Mouse (Mus musculus) lung, embryonic 16.5 days (tissue): ENCODE measurements around the gene Cdk12. TPM values are rescaled to one million over a fixed set of nuclear protein-coding genes. Genes with fewer than 3 reads are reported as not detected.

Experiments
- ATAC-seq: fragments of 200-750 bp; cut with Nextera tagmentation; 2 replicates; pipeline ENCODE4 v1.8.0; 2017; ENCODE audit warnings: low read depth, mild to moderate bottlenecking, moderate library complexity
- H3K27ac ChIP-seq: fragments of 300-500 bp; sonication (generic); 2 replicates; pipeline ENCODE4 v1.5.1; 2014; ENCODE audit warnings: mild to moderate bottlenecking, control low read depth, low read length
- H3K27me3 ChIP-seq: fragments of 300-500 bp; sonication (generic); 2 replicates; pipeline ENCODE4 v1.6.1; 2014; ENCODE audit warnings: low read depth, low read length, mixed read lengths; ENCODE audit not compliant: control insufficient read depth, insufficient read depth
- H3K36me3 ChIP-seq: fragments of 300-500 bp; sonication (generic); 2 replicates; pipeline ENCODE4 v1.6.1; 2014; ENCODE audit warnings: low read length; ENCODE audit not compliant: control insufficient read depth, insufficient read depth
- H3K4me1 ChIP-seq: fragments of 300-500 bp; sonication (generic); replicated peaks from 2 replicates; pipeline ENCODE4 v1.6.1; 2014; ENCODE audit warnings: low read length, mixed read lengths; ENCODE audit not compliant: control insufficient read depth, insufficient read depth
- H3K4me2 ChIP-seq: fragments of 300-500 bp; sonication (generic); 2 replicates; pipeline ENCODE4 v1.6.1; 2014; ENCODE audit warnings: low read depth, low read length, control low read depth
- H3K4me3 ChIP-seq: fragments of 300-500 bp; sonication (generic); 2 replicates; pipeline ENCODE4 v1.5.1; 2014; ENCODE audit warnings: mild to moderate bottlenecking, low read length, control low read depth
- H3K9ac ChIP-seq: fragments of 300-500 bp; sonication (generic); 2 replicates; pipeline ENCODE4 v1.6.1; 2014; ENCODE audit warnings: low read length, control low read depth
- H3K9me3 ChIP-seq: fragments of 300-500 bp; sonication (generic); 2 replicates; pipeline ENCODE4 v1.6.1; 2016; ENCODE audit warnings: low read length; ENCODE audit not compliant: control insufficient read depth
- WGBS: fragments of 180-500 bp; shearing (Covaris S2); extraction: QIAGEN DNeasy Blood & Tissue Kit; methylation state at CpG from one replicate; pipeline ENCODE4 v1.1.7; 2014; 5-methylcytosine and 5-hydroxymethylcytosine counted together
- polyA plus RNA-seq: library from polyadenylated mRNA; unstranded; fragments of >200 nt; fragmentation: Nextera tagmentation; extraction: Ambion mirVana; gene quantifications from 2 replicates; pipeline ENCODE4 v1.2.1, GENCODE M21; 2015

Cdk12 gene
- polyA plus RNA-seq, 1 experiment from 2014 or later: 8.5 TPM

DNA sequence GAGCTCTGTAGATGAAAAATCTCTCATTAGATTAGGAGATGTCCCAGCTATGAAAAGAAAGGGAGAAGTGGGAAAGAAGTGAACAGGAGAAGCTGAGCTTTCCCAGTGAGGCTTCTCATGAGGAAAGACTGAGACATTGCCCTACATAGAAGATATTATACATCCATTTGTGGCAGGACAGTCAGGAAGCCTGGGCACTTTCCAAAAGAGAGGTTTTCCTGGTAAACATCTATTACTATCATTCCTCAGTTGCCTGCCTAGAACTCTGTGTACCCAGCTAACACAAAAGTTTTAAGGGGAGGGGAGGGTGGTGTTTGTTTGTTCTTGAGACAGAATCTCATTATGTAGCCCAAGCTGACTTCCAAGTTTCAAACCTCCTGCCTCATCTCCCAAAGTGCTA, 67.6 kb downstream of the Cdk12 start:
- no peaks in the 10 kb centered on the region for H3K4me1 ChIP-seq
- H3K36me3 ChIP-seq: peaks cover 28% of the 10 kb centered on the region
- ATAC-seq: no peak
- no peaks in the 10 kb centered on the region for H3K9me3 ChIP-seq
- no peak overlapping the region for H3K9ac ChIP-seq
- H3K27ac ChIP-seq: no peak overlapping the region
- H3K4me3 ChIP-seq: no peak overlapping the region
- H3K4me2 ChIP-seq: no peak overlapping the region
- H3K27me3 ChIP-seq: no peaks in the 10 kb centered on the region

DNA sequence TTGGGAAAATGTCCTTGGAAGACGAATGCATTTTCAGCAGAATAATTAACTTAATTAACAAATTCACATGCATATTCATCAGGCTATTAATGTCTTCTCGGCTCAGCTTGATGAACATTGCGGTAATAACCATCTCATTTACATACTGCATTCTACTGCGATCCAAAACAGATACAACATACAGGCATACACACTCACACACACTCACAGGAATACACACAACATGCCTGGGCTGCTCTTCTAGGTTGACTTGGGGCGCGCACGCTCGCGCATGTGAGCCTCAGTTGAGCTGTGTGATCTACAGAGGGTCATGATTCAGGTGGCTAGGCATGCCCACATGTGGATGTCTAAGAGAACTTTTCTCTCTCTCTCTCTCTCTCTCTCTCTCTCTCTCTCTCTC, 80.9 kb downstream of the Cdk12 start:
- whole genome bisulfite sequencing: 29% methylated on average over 9 of the region's 9 CpGs
- no peak overlapping the region for H3K9ac ChIP-seq
- ATAC-seq: no peak
- H3K4me2 ChIP-seq: no peak overlapping the region
- H3K9me3 ChIP-seq: no peaks in the 10 kb centered on the region
- H3K36me3 ChIP-seq: no peaks in the 10 kb centered on the region
- H3K4me1 ChIP-seq: peaks cover 4% of the 10 kb centered on the region
- H3K4me3 ChIP-seq: no peak overlapping the region
- no peak overlapping the region for H3K27ac ChIP-seq
- H3K27me3 ChIP-seq: no peaks in the 10 kb centered on the region

DNA sequence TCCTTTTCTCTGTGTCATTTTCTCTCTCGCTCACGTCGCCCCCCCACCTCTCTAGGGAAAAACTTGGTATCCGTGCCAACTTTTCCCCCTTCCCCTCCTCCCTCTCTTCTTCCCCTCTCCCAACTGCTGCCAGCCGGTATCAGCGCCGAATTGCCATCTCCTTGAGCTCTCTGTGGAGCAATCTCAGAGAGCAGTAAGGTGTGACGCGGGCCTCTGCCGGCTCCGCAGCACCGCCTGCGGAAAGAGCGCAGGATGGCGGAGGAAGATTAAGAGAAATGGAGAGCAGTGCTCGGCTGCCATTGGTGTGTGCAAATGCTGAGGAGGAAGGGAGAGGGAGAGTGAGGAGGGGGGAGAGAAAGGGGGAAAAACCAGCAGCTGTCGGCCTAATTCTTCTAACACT, 81.4 kb downstream of the Cdk12 start:
- 0 out of 2 replicates have a peak overlapping the region, but pooled peaks have one; percentile 35 for H3K9ac ChIP-seq
- H3K4me1 ChIP-seq: peaks cover 4% of the 10 kb centered on the region
- H3K4me2 ChIP-seq: peak overlapping the region; percentile 44
- no peaks in the 10 kb centered on the region; the same call in 1 of the 2 replicates for H3K27me3 ChIP-seq
- H3K4me3 ChIP-seq: peak overlapping the region; percentile 29; the same call in 1 of the 2 replicates
- H3K36me3 ChIP-seq: no peaks in the 10 kb centered on the region
- peak; percentile 49 for ATAC-seq
- H3K9me3 ChIP-seq: no peaks in the 10 kb centered on the region
- H3K27ac ChIP-seq: no peak overlapping the region
- WGBS: 2% methylated on average over 14 of the region's 17 CpGs

DNA sequence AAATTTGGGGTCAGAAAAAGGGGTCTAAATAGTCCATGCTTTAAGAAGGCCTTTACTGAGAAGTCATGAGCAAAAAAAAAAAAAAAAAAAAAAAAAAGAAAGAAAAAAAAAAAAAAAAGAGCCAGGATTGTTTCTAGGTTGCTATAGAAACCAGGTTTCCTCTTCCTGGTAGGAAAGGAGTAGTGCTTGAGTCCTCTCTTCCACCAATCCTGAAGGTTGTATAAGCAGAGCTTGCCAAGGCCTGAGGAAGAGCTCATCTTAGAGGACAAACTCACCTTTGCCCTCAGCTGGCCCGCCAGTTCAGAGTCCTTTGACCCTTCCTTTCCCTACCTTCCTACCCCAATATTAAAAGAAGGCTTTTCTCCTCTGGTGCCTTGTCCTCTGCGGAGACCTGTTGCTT, 82.5 kb downstream of the Cdk12 start:
- no peaks in the 10 kb centered on the region for H3K36me3 ChIP-seq
- no peak overlapping the region for H3K27ac ChIP-seq
- WGBS: 42% methylated on average over 2 of the region's 2 CpGs
- no peak for ATAC-seq
- no peaks in the 10 kb centered on the region for H3K9me3 ChIP-seq
- H3K4me1 ChIP-seq: peaks cover 4% of the 10 kb centered on the region
- no peak overlapping the region for H3K4me3 ChIP-seq
- no peaks in the 10 kb centered on the region; the same call in 1 of the 2 replicates for H3K27me3 ChIP-seq
- no peak overlapping the region for H3K9ac ChIP-seq
- H3K4me2 ChIP-seq: no peak overlapping the region

DNA sequence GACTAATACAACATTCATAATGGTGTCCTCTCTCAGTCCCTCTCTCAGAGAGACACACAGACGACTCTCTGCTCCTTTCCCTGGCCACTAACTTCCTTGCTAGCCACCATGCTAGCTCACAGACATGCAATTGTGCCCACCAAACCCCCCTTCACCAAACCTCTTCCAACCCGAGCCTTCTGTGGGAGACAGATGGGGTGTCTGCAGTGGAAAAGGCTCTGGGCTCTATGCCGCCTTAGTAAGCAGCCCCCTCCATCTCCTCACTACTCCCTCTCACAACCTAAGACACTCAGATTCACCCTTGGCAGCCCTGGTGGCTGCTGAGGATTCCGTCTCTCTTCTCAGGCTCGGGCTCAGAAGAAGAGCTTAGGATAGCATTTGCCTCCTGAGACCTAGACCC, 84.7 kb downstream of the Cdk12 start:
- no peak overlapping the region for H3K9ac ChIP-seq
- 39% methylated on average over 5 of the region's 5 CpGs for WGBS
- no peak overlapping the region for H3K4me3 ChIP-seq
- H3K4me1 ChIP-seq: peaks cover 4% of the 10 kb centered on the region
- no peaks in the 10 kb centered on the region for H3K9me3 ChIP-seq
- no peak overlapping the region for H3K27ac ChIP-seq
- no peaks in the 10 kb centered on the region; the same call in 1 of the 2 replicates for H3K27me3 ChIP-seq
- no peak for ATAC-seq
- no peaks in the 10 kb centered on the region for H3K36me3 ChIP-seq
- H3K4me2 ChIP-seq: no peak overlapping the region

DNA sequence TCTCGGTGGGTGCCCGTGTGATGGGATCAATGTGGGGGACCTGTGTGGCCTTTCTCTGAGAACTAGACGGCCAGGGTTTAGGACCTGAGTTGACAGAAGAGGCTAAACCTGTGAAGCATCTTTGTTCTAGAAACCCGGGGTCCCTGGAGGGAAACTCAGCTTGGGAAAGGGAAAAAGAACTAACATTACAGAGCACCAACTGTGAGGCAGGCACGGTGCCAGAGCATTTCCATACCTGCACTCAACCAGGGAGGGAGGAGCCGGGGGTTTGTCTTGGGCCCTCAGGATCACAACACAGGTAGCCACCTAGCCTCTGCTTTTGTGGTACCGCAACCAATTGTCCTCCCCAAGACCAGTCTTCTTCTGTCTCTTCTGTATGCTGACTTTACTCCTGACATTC, 85.1 kb downstream of the Cdk12 start:
- Histone ChIP-seq H3K9me3 (no peaks in the 10 kb centered on the region), H3K4me2 (no peak overlapping the region), H3K4me3 (no peak overlapping the region), H3K27me3 (no peaks in the 10 kb centered on the region; the same call in 1 of the 2 replicates), H3K9ac (no peak overlapping the region), H3K27ac (no peak overlapping the region), H3K4me1 (peaks cover 4% of the 10 kb centered on the region), H3K36me3 (no peaks in the 10 kb centered on the region)
- WGBS: 45% methylated on average over 7 of the region's 7 CpGs
- no peak for ATAC-seq

DNA sequence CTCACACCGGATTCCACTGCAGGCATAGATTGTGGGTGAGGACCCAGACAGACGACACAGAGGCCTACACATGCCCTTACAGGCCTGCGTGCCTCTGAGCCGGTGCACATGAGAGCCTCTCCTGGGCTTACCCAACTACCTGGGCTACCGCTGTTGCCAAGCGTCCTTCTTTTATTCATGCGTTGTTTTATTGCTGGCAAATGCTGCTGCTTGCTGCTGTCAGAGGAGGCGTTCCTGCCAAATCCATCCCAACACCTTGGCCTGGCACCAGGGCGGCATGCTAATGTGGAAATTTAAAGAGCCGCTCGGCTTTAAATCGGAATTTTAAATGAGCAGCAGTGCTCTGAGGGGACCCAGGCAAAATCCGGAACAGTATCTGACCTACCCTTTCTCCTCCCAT, 87.0 kb downstream of the Cdk12 start:
- no peaks in the 10 kb centered on the region; the same call in 1 of the 2 replicates for H3K27me3 ChIP-seq
- no peaks in the 10 kb centered on the region for H3K36me3 ChIP-seq
- no peaks in the 10 kb centered on the region for H3K9me3 ChIP-seq
- no peak overlapping the region for H3K4me2 ChIP-seq
- no peak overlapping the region for H3K9ac ChIP-seq
- ATAC-seq: no peak
- 45% methylated on average over 13 of the region's 13 CpGs for WGBS
- H3K27ac ChIP-seq: no peak overlapping the region
- no peak overlapping the region for H3K4me3 ChIP-seq
- H3K4me1 ChIP-seq: peaks cover 7% of the 10 kb centered on the region

DNA sequence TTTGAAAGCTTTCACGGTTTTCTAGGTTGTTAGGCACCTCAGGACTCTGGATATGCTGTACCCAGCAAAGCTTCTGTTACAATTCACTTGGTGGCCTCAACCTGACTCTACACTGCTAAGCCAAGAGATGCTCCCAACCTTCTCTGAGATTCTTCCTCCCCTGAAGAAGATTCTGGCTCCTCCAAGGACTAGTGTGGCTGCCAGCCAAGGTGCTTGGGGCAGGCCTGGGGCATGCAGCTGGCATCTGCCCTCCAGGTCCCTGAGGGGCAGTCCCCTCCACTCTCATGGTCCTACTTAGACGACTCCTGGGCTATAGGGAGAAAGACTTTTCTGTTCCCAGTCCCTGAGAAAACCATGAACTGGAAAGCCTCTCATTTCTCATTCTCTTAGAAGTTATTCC, 88.0 kb downstream of the Cdk12 start:
- no peak overlapping the region for H3K4me2 ChIP-seq
- 49% methylated on average over 2 of the region's 2 CpGs for WGBS
- H3K36me3 ChIP-seq: no peaks in the 10 kb centered on the region
- H3K27me3 ChIP-seq: peaks cover 9% of the 10 kb centered on the region
- H3K4me1 ChIP-seq: peaks cover 12% of the 10 kb centered on the region
- no peaks in the 10 kb centered on the region for H3K9me3 ChIP-seq
- no peak overlapping the region for H3K4me3 ChIP-seq
- no peak overlapping the region for H3K27ac ChIP-seq
- ATAC-seq: no peak
- H3K9ac ChIP-seq: no peak overlapping the region

DNA sequence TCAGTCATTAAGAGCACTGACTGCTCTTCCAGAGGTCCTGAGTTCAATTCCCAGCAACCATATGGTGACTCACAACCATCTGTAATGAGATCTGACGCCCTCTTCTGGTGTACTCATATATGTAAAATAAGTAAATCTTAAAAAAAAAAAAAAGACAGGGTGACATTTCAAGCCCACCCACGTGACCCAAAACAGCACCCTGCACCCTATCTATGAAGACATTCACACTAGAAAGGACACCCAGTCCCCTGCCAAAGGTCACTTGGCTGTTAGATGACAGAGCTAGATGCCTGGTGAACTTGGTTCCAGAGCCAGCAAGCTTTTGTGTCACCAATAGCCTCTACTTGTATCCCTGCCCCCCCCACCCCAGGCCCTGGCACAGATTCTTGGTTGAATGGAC, 90.2 kb downstream of the Cdk12 start:
- H3K36me3 ChIP-seq: no peaks in the 10 kb centered on the region
- no peak overlapping the region for H3K4me3 ChIP-seq
- no peak overlapping the region for H3K9ac ChIP-seq
- peaks cover 10% of the 10 kb centered on the region for H3K27me3 ChIP-seq
- ATAC-seq: no peak
- H3K4me2 ChIP-seq: no peak overlapping the region
- H3K9me3 ChIP-seq: no peaks in the 10 kb centered on the region
- peaks cover 22% of the 10 kb centered on the region for H3K4me1 ChIP-seq
- H3K27ac ChIP-seq: no peak overlapping the region
- whole genome bisulfite sequencing: 24% methylated on average over 2 of the region's 2 CpGs
